Mouse (Mus musculus): ENCODE results near the gene Thyn1. TPM values are rescaled to one million over a fixed set of nuclear protein-coding genes. Genes with fewer than 3 reads are reported as not detected.
A peak's percentile ranks its signal among the peaks of the same experiment; 100 is the strongest.

Gene Thyn1
- polyA plus RNA-seq, 1 experiment from 2014 or later, result 122 TPM

- H3K9me3 ChIP-seq, result no peaks in the 10 kb centered on the region
- no peak for ATAC-seq (replicated peaks)
- no peak overlapping the region for H3K27ac ChIP-seq
- H3K4me1 ChIP-seq, result peaks cover 16% of the 10 kb centered on the region
- 84% methylated on average over 3 of the region's 3 CpGs for WGBS
- H3K9ac ChIP-seq, result no peak overlapping the region
- no peak overlapping the region for H3K4me3 ChIP-seq
- no peaks in the 10 kb centered on the region for H3K27me3 ChIP-seq (replicated peaks)
- peaks cover 32% of the 10 kb centered on the region for H3K36me3 ChIP-seq (replicated peaks)
- H3K4me2 ChIP-seq, result no peak overlapping the region
Measured at GRCm38 (mm10) chr9:27005231-27005630, 5.7 kb downstream of the Thyn1 start.

- H3K36me3 ChIP-seq (replicated peaks), result peaks cover 38% of the 10 kb centered on the region
- H3K9me3 ChIP-seq, result no peaks in the 10 kb centered on the region
- H3K27ac ChIP-seq, result no peak overlapping the region
- no peak overlapping the region for H3K4me2 ChIP-seq
- no peak overlapping the region for H3K9ac ChIP-seq
- ATAC-seq (replicated peaks), result no peak
- peaks cover 9% of the 10 kb centered on the region for H3K4me1 ChIP-seq
- WGBS, result 70% methylated on average over 1 of the region's 1 CpGs
- H3K27me3 ChIP-seq (replicated peaks), result no peaks in the 10 kb centered on the region
- no peak overlapping the region for H3K4me3 ChIP-seq
Measured at GRCm38 (mm10) chr9:27005933-27006332, 6.4 kb downstream of the Thyn1 start.

- Histone ChIP-seq H3K4me2 (no peak overlapping the region), H3K4me3 (no peak overlapping the region), H3K4me1 (peaks cover under 1% of the 10 kb centered on the region; the same call in 1 of the 2 replicates), H3K27me3 (replicated peaks) (no peaks in the 10 kb centered on the region), H3K9ac (no peak overlapping the region), H3K36me3 (replicated peaks) (peaks cover 46% of the 10 kb centered on the region), H3K9me3 (no peaks in the 10 kb centered on the region), H3K27ac (no peak overlapping the region)
- no peak for ATAC-seq (replicated peaks)
- WGBS, result 87% methylated on average over 5 of the region's 5 CpGs
Measured at GRCm38 (mm10) chr9:27006866-27007265, 7.4 kb downstream of the Thyn1 start.

- Histone ChIP-seq H3K4me2 (no peak overlapping the region), H3K9ac (no peak overlapping the region), H3K9me3 (no peaks in the 10 kb centered on the region), H3K27me3 (replicated peaks) (no peaks in the 10 kb centered on the region), H3K27ac (no peak overlapping the region), H3K4me3 (no peak overlapping the region), H3K4me1 (no peaks in the 10 kb centered on the region), H3K36me3 (replicated peaks) (peaks cover 64% of the 10 kb centered on the region)
- WGBS, result 83% methylated on average over 5 of the region's 5 CpGs
- ATAC-seq (replicated peaks), result no peak
Measured at GRCm38 (mm10) chr9:27009231-27009630, 9.7 kb downstream of the Thyn1 start.

GRCm38 (mm10) chr9:27011572-27011971 lies 12.1 kb downstream of the Thyn1 start:
- no peaks in the 10 kb centered on the region for H3K27me3 ChIP-seq (replicated peaks)
- H3K4me3 ChIP-seq, result no peak overlapping the region
- no peak overlapping the region for H3K9ac ChIP-seq
- WGBS, result 88% methylated on average over 4 of the region's 4 CpGs
- H3K27ac ChIP-seq, result no peak overlapping the region
- no peaks in the 10 kb centered on the region for H3K9me3 ChIP-seq
- H3K4me1 ChIP-seq, result no peaks in the 10 kb centered on the region
- H3K36me3 ChIP-seq (replicated peaks), result peaks cover 85% of the 10 kb centered on the region
- no peak overlapping the region for H3K4me2 ChIP-seq
- ATAC-seq (replicated peaks), result no peak

GRCm38 (mm10) chr9:27018961-27019360 lies 19.5 kb downstream of the Thyn1 start:
- Histone ChIP-seq H3K27ac (no peak overlapping the region), H3K4me3 (no peak overlapping the region), H3K27me3 (replicated peaks) (no peaks in the 10 kb centered on the region), H3K9me3 (no peaks in the 10 kb centered on the region), H3K9ac (no peak overlapping the region), H3K4me1 (0 out of 2 replicates have a peak, but pooled peaks cover 4% of the 10 kb centered on the region), H3K4me2 (no peak overlapping the region), H3K36me3 (replicated peaks) (peaks cover 39% of the 10 kb centered on the region)
- 94% methylated on average over 10 of the region's 10 CpGs for WGBS
- no peak for ATAC-seq (replicated peaks)

GRCm38 (mm10) chr9:27023681-27024080 lies 24.2 kb downstream of the Thyn1 start:
- Histone ChIP-seq H3K27ac (no peak overlapping the region), H3K9me3 (no peaks in the 10 kb centered on the region), H3K4me2 (no peak overlapping the region), H3K9ac (no peak overlapping the region), H3K27me3 (replicated peaks) (no peaks in the 10 kb centered on the region), H3K4me3 (no peak overlapping the region), H3K36me3 (replicated peaks) (no peaks in the 10 kb centered on the region; the same call in 1 of the 2 replicates), H3K4me1 (peaks cover 41% of the 10 kb centered on the region)
- WGBS, result 87% methylated on average over 4 of the region's 4 CpGs
- ATAC-seq (replicated peaks), result no peak

- 81% methylated on average over 1 of the region's 1 CpGs for WGBS
Measured at GRCm38 (mm10) chr9:27026708-27027107, 27.2 kb downstream of the Thyn1 start.

GRCm38 (mm10) chr9:27029022-27029827 lies 29.7 kb downstream of the Thyn1 start:
- Histone ChIP-seq H3K4me1 (peaks cover 56% of the 10 kb centered on the region), H3K4me2 (peak overlapping the region; percentile 58), H3K36me3 (replicated peaks) (no peaks in the 10 kb centered on the region), H3K9me3 (no peaks in the 10 kb centered on the region), H3K4me3 (peak overlapping the region; percentile 97), H3K27me3 (replicated peaks) (no peaks in the 10 kb centered on the region), H3K27ac (peak overlapping the region; percentile 94), H3K9ac (peak overlapping the region; percentile 98)
- under 1% methylated on average over 52 of the region's 52 CpGs for WGBS
- ATAC-seq (replicated peaks), result peak; percentile 59

More at GRCm38 (mm10) chr9:27026708-27027107, 27.2 kb downstream of the Thyn1 start:
- Histone ChIP-seq H3K9ac (no peak overlapping the region), H3K4me2 (peak overlapping the region; percentile 58), H3K27me3 (replicated peaks) (no peaks in the 10 kb centered on the region), H3K36me3 (replicated peaks) (no peaks in the 10 kb centered on the region), H3K4me1 (peaks cover 52% of the 10 kb centered on the region), H3K9me3 (no peaks in the 10 kb centered on the region), H3K27ac (no peak overlapping the region), H3K4me3 (no peak overlapping the region)
- ATAC-seq (replicated peaks), result no peak

- peak within 1 kb of the TSS; percentile 94 for H3K27ac ChIP-seq
- peak within 1 kb of the TSS; percentile 98 for H3K9ac ChIP-seq
- no peaks in the 10 kb centered on the region for H3K27me3 ChIP-seq (replicated peaks)
- peak within 1 kb of the TSS; percentile 72 for H3K4me2 ChIP-seq
- peak; percentile 95 for ATAC-seq (replicated peaks)
- H3K4me3 ChIP-seq, result peak within 1 kb of the TSS; percentile 97
- no peaks in the 10 kb centered on the region for H3K36me3 ChIP-seq (replicated peaks)
- peaks cover 52% of the 10 kb centered on the region for H3K4me1 ChIP-seq
- H3K9me3 ChIP-seq, result no peaks in the 10 kb centered on the region
- WGBS, result under 1% methylated on average over 75 of the region's 80 CpGs
Measured at GRCm38 (mm10) chr9:27029828-27030762, 30.6 kb downstream of the Thyn1 start, which contains the start of the genes Vps26b and Ncapd3. Gene Vps26b (minus strand): TSS chr9:27030065. Gene Ncapd3 (plus strand): TSS chr9:27030175.

- Histone ChIP-seq H3K27me3 (replicated peaks) (no peaks in the 10 kb centered on the region), H3K27ac (peak overlapping the region; percentile 31; the same call in 1 of the 2 replicates), H3K36me3 (replicated peaks) (no peaks in the 10 kb centered on the region), H3K4me3 (peak overlapping the region; percentile 97), H3K9me3 (no peaks in the 10 kb centered on the region), H3K4me2 (peak overlapping the region; percentile 72), H3K4me1 (peaks cover 48% of the 10 kb centered on the region), H3K9ac (peak overlapping the region; percentile 48)
- ATAC-seq (replicated peaks), result peak; percentile 60
- WGBS, result 0% methylated on average over 17 of the region's 17 CpGs
Measured at GRCm38 (mm10) chr9:27030763-27031100, 31.2 kb downstream of the Thyn1 start.

- ATAC-seq (replicated peaks), result no peak
- no peak overlapping the region for H3K4me3 ChIP-seq
- no peak overlapping the region for H3K4me2 ChIP-seq
- peaks cover 64% of the 10 kb centered on the region for H3K36me3 ChIP-seq (replicated peaks)
- 92% methylated on average over 5 of the region's 5 CpGs for WGBS
- no peaks in the 10 kb centered on the region for H3K4me1 ChIP-seq
- no peaks in the 10 kb centered on the region for H3K27me3 ChIP-seq (replicated peaks)
- no peaks in the 10 kb centered on the region for H3K9me3 ChIP-seq
- no peak overlapping the region for H3K9ac ChIP-seq
- H3K27ac ChIP-seq, result no peak overlapping the region
Measured at GRCm38 (mm10) chr9:27043892-27044291, 44.4 kb downstream of the Thyn1 start.
